18 mouse cellular contexts compared by ENCODE assay signal in genomic region chr13:28867210-28867609, GRCm38 (mm10).
DNase-seq lines count a peak whose midpoint lies in the region; ATAC-seq lines count a peak whose summit lies in the region.
"Had no signal": no experiment of that assay in that cellular context is flagged by ENCODE, and none has a peak within 500 bp of the region (broad histone marks: within the 10 kb centered on the region; RNA-seq: fewer than 3 reads in every experiment).

No protein-coding gene starts in this region.

- H3K4me1 ChIP-seq in kidney, embryonic 16.5 days (ENCODE audit: insufficient read depth, low read length) = 0 out of 2 replicates have a peak, but pooled peaks cover 7% of the 10 kb centered on the region
- H3K4me1 ChIP-seq in limb, embryonic 13.5 days = peaks cover 18% of the 10 kb centered on the region
- H3K4me1 ChIP-seq: heart, embryonic 10.5 days; liver, embryonic 12.5 days had no signal

- ATAC-seq in kidney, embryonic 16.5 days (ENCODE audit: low FRiP score, low TSS enrichment) = no peak
- ATAC-seq in limb, embryonic 13.5 days (ENCODE audit: low FRiP score, low read depth) = peak; percentile 48; the same call in 1 of the 2 replicates
- no peak for ATAC-seq in frontal cortex, adult (ENCODE audit: low TSS enrichment)
- ATAC-seq: CD4-positive, CD25-positive, alpha-beta regulatory T cell, adult 4 months; forebrain, postnatal 0 days; liver, embryonic 12.5 days had no signal

- H3K36me3 ChIP-seq in kidney, embryonic 16.5 days (ENCODE audit: insufficient read depth, low read length) = peaks cover 17% of the 10 kb centered on the region
- H3K36me3 ChIP-seq in limb, embryonic 13.5 days = peaks cover 67% of the 10 kb centered on the region
- H3K36me3 ChIP-seq: liver, embryonic 12.5 days had no signal

- no peak overlapping the region for H3K4me2 ChIP-seq in kidney, embryonic 16.5 days (replicated peaks; ENCODE audit: low read depth, low read length)
- 0 out of 2 replicates have a peak overlapping the region, but pooled peaks have one; percentile 3 for H3K4me2 ChIP-seq in limb, embryonic 13.5 days (replicated peaks)
- H3K4me2 ChIP-seq: liver, embryonic 12.5 days; lung, embryonic 15.5 days had no signal

- WGBS in kidney, embryonic 16.5 days = 66% methylated on average over 5 of the region's 5 CpGs
- WGBS in limb, embryonic 13.5 days = 53% methylated on average over 5 of the region's 5 CpGs

- intact Hi-C loops in left cerebral cortex, postnatal 25 days (cut with DNase I) = no loop called here

- no peak for DNase-seq in kidney, postnatal 14 days
- DNase-seq in urinary bladder, postnatal 36 days (ENCODE audit: low spot score in 2 of 2) = peak; percentile 45 to 54
- no peak for DNase-seq in urinary bladder, adult 2 months (ENCODE audit: low spot score)
- no peak for DNase-seq in left cerebral cortex, postnatal 25 days (ENCODE audit: low spot score in 2 of 2)
- DNase-seq: adrenal gland, adult 8-10 months; cerebellum, adult 2 months; forebrain, postnatal 0 days; gastrocnemius, postnatal 14 days; kidney, adult 2 months; thymus, postnatal 4 days had no signal

- H3K27me3 ChIP-seq in kidney, embryonic 16.5 days (ENCODE audit: insufficient read depth, low read length) = no peaks in the 10 kb centered on the region
- no peaks in the 10 kb centered on the region for H3K27me3 ChIP-seq in limb, embryonic 13.5 days
- H3K27me3 ChIP-seq: liver, embryonic 12.5 days; lung, embryonic 15.5 days had no signal

- H3K9ac ChIP-seq in kidney, embryonic 16.5 days (replicated peaks; ENCODE audit: low read length) = no peak overlapping the region
- no peak overlapping the region for H3K9ac ChIP-seq in limb, embryonic 13.5 days
- H3K9ac ChIP-seq: forebrain, postnatal 0 days; liver, embryonic 12.5 days; lung, embryonic 15.5 days had no signal

- peak overlapping the region; percentile 1; the same call in 1 of the 2 replicates for H3K27ac ChIP-seq in kidney, embryonic 16.5 days (ENCODE audit: low read length)
- peak overlapping the region; percentile 69; the same call in 1 of the 2 replicates for H3K27ac ChIP-seq in limb, embryonic 13.5 days
- H3K27ac ChIP-seq: heart, embryonic 10.5 days; liver, embryonic 12.5 days; lung, embryonic 15.5 days had no signal

- H3K9me3 ChIP-seq in kidney, embryonic 16.5 days (ENCODE audit: low read length) = peaks cover 5% of the 10 kb centered on the region; the same call in 1 of the 2 replicates
- H3K9me3 ChIP-seq in limb, embryonic 13.5 days = peaks cover 4% of the 10 kb centered on the region; the same call in 1 of the 2 replicates
- H3K9me3 ChIP-seq: heart, embryonic 10.5 days; liver, embryonic 12.5 days; lung, embryonic 15.5 days had no signal

- no peak overlapping the region for H3K4me3 ChIP-seq in kidney, embryonic 16.5 days (ENCODE audit: low read length)
- H3K4me3 ChIP-seq in limb, embryonic 13.5 days = no peak overlapping the region
- H3K4me3 ChIP-seq: erythroblast, embryonic 14.5 days; heart, embryonic 10.5 days; liver, embryonic 12.5 days; lung, embryonic 15.5 days had no signal

Comparison
In these comparisons a context has a peak if more than half of its experiments do, and no peak if none do; other contexts are left out.
1. DNase-seq: peak in urinary bladder, postnatal 36 days (2 of 2); none in kidney, postnatal 14 days (single experiment), urinary bladder, adult 2 months (single experiment) and left cerebral cortex, postnatal 25 days (0 of 2).